Mouse (Mus musculus): ENCODE data around the gene Gm9767. TPM values are rescaled to one million over a fixed set of nuclear protein-coding genes. Genes with fewer than 3 reads are reported as not detected.

Gm9767 gene
- polyA plus RNA-seq (2011; ENCODE audit: insufficient read length, low read depth, missing spikeins) = not detected in 2 replicates

DNA sequence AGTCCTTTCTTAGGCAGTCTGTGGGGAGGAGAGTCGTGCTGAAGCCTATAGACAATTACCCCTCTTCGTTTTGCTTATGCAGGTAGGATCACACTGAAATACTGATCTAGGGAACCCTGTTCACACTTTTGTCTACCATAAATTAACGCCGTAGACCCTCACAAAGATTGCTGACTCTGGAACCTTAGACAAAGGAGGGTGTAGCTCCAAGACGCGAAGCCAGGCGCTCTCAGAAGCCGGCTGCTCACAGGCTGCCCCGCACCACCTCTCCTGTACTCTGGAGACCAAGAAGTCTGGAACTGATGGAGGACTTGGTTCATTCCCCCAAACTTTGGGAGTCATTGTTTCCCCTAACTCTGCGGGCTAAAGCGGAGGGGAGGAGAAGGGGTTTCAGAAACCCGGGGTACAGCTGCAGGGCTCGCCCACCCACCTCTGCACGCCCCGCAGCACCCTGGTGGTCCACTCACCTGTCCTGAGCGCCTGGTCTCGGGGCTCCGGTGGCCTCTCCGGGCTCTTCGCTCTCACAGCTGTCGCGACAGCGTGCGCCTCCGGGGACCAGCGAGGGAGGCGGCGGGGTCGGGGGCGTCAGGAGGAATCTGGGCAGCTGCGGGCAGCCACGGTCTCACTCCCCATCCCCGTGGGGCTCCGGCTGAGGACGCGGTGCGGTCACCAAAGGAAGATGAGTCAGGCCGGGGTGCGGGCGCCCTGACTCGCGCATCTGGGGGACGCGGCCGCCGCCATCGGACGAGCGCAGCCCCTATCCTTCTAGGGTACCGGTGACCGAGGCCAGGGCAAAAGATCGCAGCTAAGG lies at the start of gene Gm9767:
Gene Gm9767, plus strand, starts transcription at position 585 of the 811 bp plus-strand sequence.
- peak within 1 kb of the TSS; percentile 66 for H3K4me3 ChIP-seq (ENCODE audit: insufficient read depth, low read length)
- H3K27ac ChIP-seq (ENCODE audit: insufficient read depth, low read length) = no peak within 1 kb of the TSS
- TF ChIP-seq POLR2A (IDR thresholded peaks at IDR 0.05; ENCODE audit: low read depth, low read length) (no peak), CTCF (IDR thresholded peaks at IDR 0.05; ENCODE audit: borderline replicate concordance, insufficient read depth, low read length) (no peak)
- H3K4me1 ChIP-seq (ENCODE audit: control insufficient read depth, insufficient read depth, low read length) = no peaks in the 10 kb centered on the region; the same call in 1 of the 2 replicates

DNA sequence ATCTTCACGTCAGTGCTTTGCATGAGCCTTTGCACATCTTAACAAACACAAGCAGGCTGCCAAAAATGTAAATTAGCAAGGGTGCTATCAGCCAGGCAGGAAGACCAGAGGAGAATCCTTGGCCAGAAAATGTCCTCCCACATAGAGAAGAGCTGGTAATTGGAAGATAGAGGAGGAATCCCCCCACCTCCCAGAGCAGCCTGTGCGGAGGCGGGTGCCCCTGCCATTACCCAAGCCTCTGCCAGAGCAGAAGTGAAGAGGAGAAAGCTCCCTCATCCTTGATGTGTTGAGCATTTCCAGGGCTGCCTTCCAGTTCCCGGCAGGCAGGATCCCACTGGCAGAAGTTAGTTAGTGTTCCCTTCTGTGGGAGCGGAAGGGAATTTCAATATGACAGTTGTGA lies 43.1 kb upstream of the Gm9767 start:
- no peak for TF ChIP-seq CTCF (IDR thresholded peaks at IDR 0.05; ENCODE audit: borderline replicate concordance, insufficient read depth, low read length)
- no peak for TF ChIP-seq POLR2A (IDR thresholded peaks at IDR 0.05; ENCODE audit: low read depth, low read length)

DNA sequence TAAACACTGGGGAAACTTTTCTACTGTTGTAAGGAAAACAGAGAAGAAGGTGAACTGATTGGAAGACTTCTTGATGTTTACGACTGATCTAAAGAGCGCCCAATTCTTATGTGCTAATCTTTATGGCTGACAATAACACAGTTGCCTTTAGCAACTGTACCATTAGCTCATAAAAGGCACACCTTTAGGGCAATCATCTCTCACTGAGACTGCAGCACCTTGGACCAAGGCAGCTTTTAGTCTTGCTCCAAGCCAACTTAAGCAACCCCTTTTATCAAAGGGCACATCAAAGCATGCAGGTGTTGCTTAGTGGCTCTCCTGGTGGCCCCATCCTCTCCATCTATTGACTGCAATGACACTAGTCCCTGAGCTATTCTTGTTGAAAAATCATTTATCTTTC lies 26.9 kb upstream of the Gm9767 start:
- no peak overlapping the region for H3K27ac ChIP-seq (ENCODE audit: insufficient read depth, low read length)
- no peaks in the 10 kb centered on the region for H3K4me1 ChIP-seq (ENCODE audit: control insufficient read depth, insufficient read depth, low read length)
- no peak overlapping the region for H3K4me3 ChIP-seq (ENCODE audit: insufficient read depth, low read length)
- no peak for TF ChIP-seq CTCF (IDR thresholded peaks at IDR 0.05; ENCODE audit: borderline replicate concordance, insufficient read depth, low read length)
- no peak for TF ChIP-seq POLR2A (IDR thresholded peaks at IDR 0.05; ENCODE audit: low read depth, low read length)

More for the DNA sequence above, 43.1 kb upstream of the Gm9767 start:
- H3K27ac ChIP-seq (ENCODE audit: insufficient read depth, low read length) = no peak overlapping the region
- H3K4me1 ChIP-seq (ENCODE audit: control insufficient read depth, insufficient read depth, low read length) = no peaks in the 10 kb centered on the region
- no peak overlapping the region for H3K4me3 ChIP-seq (ENCODE audit: insufficient read depth, low read length)

DNA sequence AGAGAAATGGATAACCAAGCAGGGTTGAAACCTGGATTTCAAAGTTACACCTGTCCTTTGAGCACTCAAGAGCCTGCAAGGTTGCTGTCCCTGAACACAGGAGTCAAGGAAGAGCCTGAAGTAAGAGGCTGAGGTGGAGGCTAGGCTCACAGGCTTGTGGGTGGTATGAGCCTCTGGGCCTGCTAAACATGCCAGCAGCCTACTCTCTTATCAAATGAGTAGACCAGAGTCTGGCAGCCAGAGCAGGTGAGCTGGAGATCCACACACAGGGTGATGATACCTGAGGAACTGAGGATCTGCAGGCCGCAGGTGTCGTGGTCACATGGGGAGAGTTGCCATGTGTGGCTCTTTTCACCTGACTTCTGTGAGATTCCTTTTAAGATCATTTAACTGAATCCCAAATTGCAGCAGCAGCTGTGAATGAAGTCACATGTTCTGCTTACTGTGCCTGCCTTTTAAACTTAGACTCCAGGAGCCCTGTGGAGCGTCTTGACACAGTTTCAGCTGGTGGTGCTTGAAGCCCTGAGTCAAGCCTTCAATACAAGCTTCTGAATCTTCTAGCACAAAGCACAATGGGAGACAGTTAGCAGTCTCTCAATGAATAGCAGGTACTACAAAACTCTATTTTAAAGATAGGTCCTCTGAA lies 18.3 kb upstream of the Gm9767 start:
- Histone ChIP-seq H3K27ac (ENCODE audit: insufficient read depth, low read length) (no peak overlapping the region), H3K4me1 (ENCODE audit: control insufficient read depth, insufficient read depth, low read length) (no peaks in the 10 kb centered on the region), H3K4me3 (ENCODE audit: insufficient read depth, low read length) (no peak overlapping the region)
- TF ChIP-seq CTCF (IDR thresholded peaks at IDR 0.05; ENCODE audit: borderline replicate concordance, insufficient read depth, low read length) = no peak
- TF ChIP-seq POLR2A (IDR thresholded peaks at IDR 0.05; ENCODE audit: low read depth, low read length) = no peak

DNA sequence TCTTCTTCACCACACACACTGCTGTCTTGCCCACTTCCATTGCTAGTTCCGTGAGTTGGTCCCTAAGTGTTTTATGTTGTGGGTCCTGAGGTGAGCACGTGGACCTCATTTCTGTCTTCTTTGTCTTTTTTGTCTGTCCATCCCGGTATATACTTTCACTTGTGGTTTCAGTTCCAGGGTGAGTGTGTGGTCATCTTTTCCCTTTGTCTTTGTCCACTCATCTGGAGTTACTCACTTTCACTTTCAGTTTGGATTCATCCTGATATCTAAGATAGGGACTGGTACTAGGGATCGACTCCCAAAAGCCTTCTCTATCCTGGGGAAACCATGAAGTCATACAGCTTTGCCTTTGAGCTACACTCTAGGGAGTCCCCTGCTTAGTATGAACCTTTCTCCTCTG lies 15.0 kb upstream of the Gm9767 start:
- Histone ChIP-seq H3K27ac (ENCODE audit: insufficient read depth, low read length) (no peak overlapping the region), H3K4me1 (ENCODE audit: control insufficient read depth, insufficient read depth, low read length) (no peaks in the 10 kb centered on the region), H3K4me3 (ENCODE audit: insufficient read depth, low read length) (no peak overlapping the region)
- TF ChIP-seq CTCF (IDR thresholded peaks at IDR 0.05; ENCODE audit: borderline replicate concordance, insufficient read depth, low read length) = no peak

DNA sequence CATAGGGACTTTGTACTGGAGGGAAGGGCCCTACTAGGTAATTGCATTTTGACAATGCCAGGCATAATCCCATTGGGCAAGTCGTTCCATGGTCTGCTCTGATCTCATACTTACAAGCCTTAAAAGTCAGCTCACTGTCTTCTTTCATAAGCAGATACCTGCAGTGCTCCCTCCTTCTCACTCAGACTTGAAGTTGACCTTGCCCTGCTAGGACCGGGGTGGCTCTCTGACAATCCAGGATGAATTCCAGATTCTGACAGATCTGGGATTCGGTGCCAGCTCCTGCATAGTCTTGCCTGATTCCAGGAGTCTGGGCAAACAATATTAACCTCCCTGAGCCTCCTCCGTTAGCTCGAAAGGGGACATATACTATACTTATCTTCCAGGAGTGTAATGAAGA lies 6.1 kb upstream of the Gm9767 start:
- H3K27ac ChIP-seq (ENCODE audit: insufficient read depth, low read length) = no peak overlapping the region
- TF ChIP-seq POLR2A (IDR thresholded peaks at IDR 0.05; ENCODE audit: low read depth, low read length) (no peak), CTCF (IDR thresholded peaks at IDR 0.05; ENCODE audit: borderline replicate concordance, insufficient read depth, low read length) (no peak)
- peaks cover 2% of the 10 kb centered on the region; the same call in 1 of the 2 replicates for H3K4me1 ChIP-seq (ENCODE audit: control insufficient read depth, insufficient read depth, low read length)
- H3K4me3 ChIP-seq (ENCODE audit: insufficient read depth, low read length) = no peak overlapping the region

DNA sequence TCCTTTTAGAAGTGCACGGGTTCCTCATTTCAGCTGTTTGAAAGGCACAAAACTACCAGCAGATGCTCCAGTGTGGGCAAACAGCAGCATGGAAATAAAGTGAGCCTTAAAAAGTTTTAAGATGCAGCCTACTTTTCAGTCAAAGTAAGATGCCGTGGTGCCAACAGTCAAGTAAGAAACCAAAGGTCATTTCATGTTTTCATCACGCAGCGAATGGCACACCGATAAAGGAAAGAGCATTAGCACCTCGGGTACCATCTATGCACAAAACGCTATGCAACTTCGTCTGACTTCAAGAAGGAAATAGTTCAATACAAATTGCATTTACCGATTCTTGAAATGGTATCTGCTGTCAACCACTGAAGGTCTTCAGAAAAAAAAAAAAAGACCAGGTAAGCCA lies 1.1 kb upstream of the Gm9767 start:
- TF ChIP-seq POLR2A (IDR thresholded peaks at IDR 0.05; ENCODE audit: low read depth, low read length) (no peak), CTCF (IDR thresholded peaks at IDR 0.05; ENCODE audit: borderline replicate concordance, insufficient read depth, low read length) (no peak)
- peaks cover 1% of the 10 kb centered on the region; the same call in 1 of the 2 replicates for H3K4me1 ChIP-seq (ENCODE audit: control insufficient read depth, insufficient read depth, low read length)
- H3K27ac ChIP-seq (ENCODE audit: insufficient read depth, low read length) = no peak overlapping the region
- H3K4me3 ChIP-seq (ENCODE audit: insufficient read depth, low read length) = peak overlapping the region; percentile 50

DNA sequence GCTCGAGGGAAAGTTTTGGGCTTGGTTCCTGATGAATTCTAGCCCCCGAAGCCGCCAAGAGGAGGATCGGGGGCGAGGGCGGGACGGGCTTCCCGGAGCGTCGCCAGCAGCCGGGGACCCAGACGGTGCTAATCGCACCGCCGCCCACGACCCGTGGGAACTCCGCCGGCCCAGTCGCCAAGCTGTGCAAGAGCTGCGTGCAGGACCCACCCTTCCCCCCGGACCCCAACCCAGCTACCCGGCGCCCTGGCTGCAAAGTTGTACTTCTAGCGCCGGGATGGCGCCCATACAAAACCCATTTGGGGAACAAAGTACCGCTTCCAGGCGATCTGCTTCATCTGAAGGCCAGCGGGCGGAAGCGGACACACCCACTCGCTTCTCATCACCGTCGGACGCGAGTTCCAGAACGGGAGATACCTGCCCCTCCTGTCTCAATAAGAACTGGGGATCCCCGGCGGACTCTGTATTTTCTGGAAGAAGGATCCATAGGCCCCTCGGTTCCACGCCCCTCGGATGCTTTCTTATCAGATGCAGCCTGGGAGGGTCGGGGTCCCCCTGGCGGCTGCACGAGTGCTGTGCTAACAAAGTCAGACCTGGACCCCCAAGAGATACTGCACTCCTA lies 577 bp downstream of the Gm9767 start, which contains the start of gene Tmem200a:
Gene Tmem200a, minus strand, starts transcription at position 532 of the 622 bp plus-strand sequence.
- Histone ChIP-seq H3K27ac (ENCODE audit: insufficient read depth, low read length) (no peak within 1 kb of the TSS), H3K4me3 (ENCODE audit: insufficient read depth, low read length) (peak within 1 kb of the TSS; percentile 66), H3K4me1 (ENCODE audit: control insufficient read depth, insufficient read depth, low read length) (no peaks in the 10 kb centered on the region; the same call in 1 of the 2 replicates)
- TF ChIP-seq POLR2A (IDR thresholded peaks at IDR 0.05; ENCODE audit: low read depth, low read length) = no peak
- TF ChIP-seq CTCF (IDR thresholded peaks at IDR 0.05; ENCODE audit: borderline replicate concordance, insufficient read depth, low read length) = peak; percentile 34; the same call in 1 of the 2 replicates

DNA sequence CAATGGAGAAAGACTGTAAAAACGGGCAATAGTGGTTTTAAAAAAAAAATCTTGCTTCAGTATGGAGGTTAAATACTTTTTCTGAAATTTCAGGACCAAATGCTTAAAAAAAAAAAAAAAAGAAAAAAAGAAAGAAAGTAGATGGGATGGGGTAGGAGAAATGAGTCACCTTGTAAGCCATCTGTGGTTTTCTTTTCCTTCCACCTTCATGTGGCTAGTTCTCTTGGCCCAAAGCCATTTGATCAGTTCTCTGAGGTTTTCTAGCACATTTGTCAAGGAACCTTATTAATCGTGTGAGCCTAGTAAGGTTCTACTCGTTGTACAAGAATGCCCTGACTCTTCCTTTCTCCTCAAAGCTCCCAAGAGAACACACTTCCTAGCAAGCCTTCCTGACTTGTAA lies 1.6 kb downstream of the Gm9767 start:
- H3K27ac ChIP-seq (ENCODE audit: insufficient read depth, low read length) = no peak overlapping the region
- no peak for TF ChIP-seq CTCF (IDR thresholded peaks at IDR 0.05; ENCODE audit: borderline replicate concordance, insufficient read depth, low read length)
- no peak for TF ChIP-seq POLR2A (IDR thresholded peaks at IDR 0.05; ENCODE audit: low read depth, low read length)
- H3K4me3 ChIP-seq (ENCODE audit: insufficient read depth, low read length) = no peak overlapping the region
- H3K4me1 ChIP-seq (ENCODE audit: control insufficient read depth, insufficient read depth, low read length) = no peaks in the 10 kb centered on the region; the same call in 1 of the 2 replicates
